Mouse (Mus musculus) retina, postnatal 7 days (tissue): Measurements from ENCODE around the gene Gm21188.
"Not testable (repeated sequence)": the region's sequence is repeated elsewhere in the genome, so short reads cannot be mapped to it uniquely, and the experiment has no call there.

Source experiments
- DNase-seq: peaks from one replicate; pipeline ENCODE4 v3.0.0-alpha.2; 2012; ENCODE audit warnings: low read depth, low spot score

Gene Gm21188

DNA sequence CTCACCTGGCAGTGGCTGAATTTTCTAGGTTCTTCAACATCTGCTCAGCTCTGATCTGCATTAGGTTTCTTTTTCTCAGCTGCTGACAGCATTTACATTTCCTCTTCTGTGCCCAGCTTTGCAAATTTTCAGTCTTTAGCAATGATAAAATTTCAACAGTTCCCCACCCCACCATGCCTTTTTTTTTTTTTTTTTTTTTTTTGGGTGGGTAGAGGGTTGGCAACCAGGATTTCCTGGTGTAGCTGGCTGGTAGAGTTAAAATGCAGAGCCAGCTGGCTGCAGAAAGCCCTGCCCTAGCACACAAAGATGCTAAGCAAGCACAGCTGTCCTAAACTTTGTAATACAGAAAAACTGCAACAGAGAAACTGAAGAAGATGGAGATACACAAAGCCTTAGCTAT, at the start of gene Gm21188:
Gene Gm21188, minus strand, starts transcription at position 110 of the 400 bp plus-strand sequence.
- not testable (repeated sequence) for DNase-seq

DNA sequence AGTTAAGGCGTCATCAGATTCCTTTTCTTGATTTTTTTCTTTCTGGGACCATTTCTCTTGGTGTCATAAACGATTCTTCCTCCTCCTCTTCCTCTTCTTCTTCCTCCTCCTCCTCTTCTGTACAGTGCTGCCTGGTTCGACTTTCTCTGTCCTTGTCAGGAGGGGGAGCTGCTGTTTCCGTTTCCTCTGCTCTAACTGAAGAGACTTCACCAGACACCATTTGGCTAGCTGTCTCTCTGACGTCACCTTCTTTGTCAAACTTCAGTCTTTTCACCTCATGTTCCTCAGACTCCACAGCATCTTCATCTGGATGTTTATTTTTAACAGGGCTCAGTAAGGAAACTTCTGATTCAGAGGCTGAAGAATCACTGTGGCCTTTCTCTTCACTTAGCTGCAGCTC, 47.3 kb upstream of the Gm21188 start:
- DNase-seq, result not testable (repeated sequence)

DNA sequence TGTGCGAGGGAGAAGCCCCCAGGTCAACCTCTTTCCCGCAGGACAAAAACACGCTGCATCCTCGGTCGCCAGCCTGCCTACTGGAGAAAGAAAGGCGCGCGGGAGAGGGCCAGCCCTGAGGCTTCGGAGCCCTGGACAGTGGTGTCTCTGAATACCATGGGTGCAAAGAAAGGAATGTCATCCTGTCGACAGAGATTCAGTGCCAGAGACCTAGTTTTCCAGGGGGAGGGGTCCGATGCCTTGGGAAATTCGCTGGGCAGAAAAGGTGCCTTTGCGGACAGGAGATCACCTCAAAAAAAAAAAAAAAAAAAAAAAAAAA, 44.9 kb upstream of the Gm21188 start:
- DNase-seq, result not testable (repeated sequence)

DNA sequence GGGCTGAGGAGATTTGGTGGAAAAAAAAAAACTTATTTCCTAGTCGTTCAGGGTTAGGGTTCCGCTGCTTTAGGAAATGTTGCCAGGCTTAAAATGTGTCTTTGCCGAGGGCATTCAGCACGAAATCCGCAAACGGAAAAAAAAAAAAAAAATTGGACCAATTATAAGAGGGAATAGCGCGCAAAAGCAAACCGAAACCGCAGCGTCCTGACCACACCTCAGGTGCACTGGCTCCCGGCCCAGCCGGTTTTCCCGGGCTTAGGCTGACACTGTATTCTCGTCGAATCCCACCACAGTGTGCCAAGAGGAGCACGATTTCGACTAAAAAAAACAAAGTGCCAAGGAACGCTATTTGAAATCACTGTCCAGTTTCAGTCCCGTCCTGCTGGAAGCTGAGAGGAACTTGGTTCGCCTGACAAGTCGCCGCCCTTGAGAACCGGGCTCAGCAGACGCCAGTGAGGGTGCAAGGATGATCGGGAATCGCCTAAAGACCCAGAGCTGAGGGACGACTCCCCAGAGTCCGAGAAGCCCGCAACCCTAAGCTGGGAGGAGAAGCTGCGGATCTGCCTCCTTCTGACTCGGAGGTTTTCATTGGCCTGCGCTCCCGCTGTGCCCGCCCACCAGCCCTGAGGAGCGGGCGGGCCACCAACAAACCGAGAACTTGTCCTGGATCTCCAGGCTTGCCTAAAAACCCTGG, 44.4 kb upstream of the Gm21188 start:
- not testable (repeated sequence) for DNase-seq

DNA sequence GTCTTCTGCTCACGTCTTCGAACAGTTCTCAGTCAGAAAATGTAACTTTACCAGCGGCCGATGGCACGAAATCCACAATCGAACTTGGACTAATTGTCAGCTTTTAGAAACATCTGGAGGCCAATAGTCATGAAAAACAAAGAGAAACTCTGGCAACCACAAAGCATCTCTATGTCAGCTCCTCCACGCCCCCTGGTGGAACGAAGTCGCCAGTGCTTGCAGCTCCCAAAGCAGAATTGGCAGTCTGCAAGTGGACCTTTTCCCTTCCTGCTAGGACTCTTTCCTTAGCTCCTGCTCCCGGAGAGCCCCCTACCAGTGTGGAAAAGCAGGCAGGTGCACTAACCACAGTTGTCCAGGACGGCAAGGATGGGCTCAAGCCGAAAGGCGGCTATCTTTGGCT, 41.0 kb upstream of the Gm21188 start:
- DNase-seq, result not testable (repeated sequence)

DNA sequence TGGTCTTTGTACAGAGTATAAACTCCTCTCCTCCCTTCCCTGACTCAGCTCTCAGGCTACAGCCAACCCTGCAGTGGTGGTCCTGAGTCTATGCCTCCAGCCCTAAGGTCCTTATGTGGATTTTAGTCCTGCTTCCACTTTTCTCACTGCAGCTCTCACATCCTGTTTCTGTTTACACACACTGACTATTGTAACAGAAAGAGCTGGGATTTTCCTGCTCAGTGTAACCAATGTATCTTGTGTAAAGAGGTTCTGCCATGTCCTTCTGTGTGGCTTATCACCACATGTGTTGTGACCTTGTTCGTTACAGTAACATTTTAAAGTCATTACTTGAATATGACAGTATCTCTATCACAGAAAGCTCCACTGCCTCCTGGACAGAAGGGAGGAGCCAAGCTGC, 27.6 kb upstream of the Gm21188 start:
- not testable (repeated sequence) for DNase-seq

DNA sequence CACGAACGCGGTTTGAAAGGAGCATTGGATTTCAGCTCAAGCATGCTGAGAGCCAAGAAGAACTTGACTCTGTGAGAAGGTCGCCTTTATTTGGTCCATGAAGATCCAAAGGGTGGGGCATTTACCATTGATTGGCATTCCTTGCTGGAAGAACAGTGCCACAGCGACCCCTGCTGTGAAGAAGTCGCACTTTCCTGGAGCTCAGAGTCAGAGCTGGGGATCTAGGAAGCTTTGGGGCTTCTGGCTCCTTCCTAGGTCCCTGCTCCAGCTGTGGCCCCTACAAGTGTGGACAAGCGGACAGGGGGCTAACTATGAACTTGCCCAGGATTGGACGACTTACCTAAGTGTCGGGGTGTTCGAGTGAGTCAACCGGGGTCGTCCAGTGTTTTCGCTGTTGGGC, 18.9 kb upstream of the Gm21188 start:
- not testable (repeated sequence) for DNase-seq

DNA sequence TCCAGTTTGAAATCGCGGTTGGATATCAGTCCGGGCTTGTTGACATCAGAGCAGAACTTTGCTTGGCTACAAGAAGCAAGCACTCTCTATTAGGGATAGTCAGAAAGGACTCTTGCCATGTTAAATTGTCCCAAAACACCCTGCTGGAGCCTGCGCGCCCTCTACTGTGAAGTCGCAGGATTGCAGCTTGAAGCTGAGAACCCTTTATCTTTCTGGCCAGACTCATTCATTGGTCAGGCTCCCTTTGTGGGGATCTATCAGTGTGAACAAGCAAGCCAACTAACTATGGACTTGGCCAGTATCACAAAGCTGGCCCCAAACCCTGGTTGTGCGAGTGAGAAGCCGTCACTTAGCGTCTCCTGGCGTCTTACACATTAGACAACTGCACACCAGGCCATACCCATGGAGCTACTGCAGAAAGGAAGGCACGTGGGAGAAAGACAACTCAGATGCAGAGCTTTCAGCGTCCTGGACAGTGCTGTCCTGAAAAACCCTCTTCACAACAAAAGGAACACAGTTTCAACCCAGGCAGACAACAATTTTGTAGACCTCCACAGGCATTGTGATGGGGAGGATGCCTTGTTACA, 18.1 kb upstream of the Gm21188 start:
- DNase-seq, result not testable (repeated sequence)

DNA sequence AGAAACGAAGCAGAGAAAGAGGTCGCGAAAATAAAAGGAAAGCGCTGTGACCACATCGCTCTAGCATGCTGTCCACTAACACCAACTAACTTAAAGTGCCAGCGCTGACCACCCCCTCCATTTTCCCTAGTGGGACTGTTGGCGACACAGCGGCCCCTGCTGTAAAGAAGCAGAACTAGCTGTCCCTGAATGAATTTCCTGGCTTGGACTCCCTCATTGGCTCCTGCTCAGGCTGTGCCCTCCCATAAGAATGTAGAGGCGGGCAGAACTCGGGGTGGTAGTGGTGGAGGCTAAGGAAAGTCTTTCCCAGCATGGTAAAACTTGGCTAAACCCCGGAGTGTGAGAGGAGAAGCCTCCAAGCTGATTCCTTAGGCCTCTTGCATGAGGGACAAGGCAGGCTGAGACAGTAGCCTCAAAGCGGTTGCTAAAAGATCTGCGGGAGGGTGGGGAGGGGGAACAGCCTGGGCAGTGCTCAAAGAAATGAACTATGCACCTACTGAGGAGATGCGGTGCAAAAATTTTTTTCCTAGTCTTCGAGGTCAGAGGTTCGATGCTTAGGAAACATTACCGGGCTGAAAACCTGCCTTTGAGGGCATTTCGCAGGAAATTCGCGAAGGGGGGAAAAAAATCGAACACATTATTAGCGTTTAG, 11.6 kb upstream of the Gm21188 start:
- not testable (repeated sequence) for DNase-seq

DNA sequence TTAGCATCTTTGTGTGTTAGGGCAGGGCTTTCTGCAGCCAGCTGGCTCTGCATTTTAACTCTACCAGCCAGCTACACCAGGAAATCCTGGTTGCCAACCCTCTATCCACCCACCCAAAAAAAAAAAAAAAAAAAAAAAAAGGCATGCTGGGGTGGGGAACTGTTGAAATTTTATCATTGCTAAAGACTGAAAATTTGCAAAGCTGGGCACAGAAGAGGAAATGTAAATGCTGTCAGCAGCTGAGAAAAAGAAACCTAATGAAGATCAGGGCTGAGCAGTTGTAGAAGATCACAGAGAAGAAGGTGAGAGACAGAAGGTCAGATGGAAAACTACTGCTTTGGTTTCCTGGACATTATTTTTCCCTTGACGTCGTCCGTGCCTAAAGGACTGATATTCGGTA, 10.9 kb upstream of the Gm21188 start:
- not testable (repeated sequence) for DNase-seq

DNA sequence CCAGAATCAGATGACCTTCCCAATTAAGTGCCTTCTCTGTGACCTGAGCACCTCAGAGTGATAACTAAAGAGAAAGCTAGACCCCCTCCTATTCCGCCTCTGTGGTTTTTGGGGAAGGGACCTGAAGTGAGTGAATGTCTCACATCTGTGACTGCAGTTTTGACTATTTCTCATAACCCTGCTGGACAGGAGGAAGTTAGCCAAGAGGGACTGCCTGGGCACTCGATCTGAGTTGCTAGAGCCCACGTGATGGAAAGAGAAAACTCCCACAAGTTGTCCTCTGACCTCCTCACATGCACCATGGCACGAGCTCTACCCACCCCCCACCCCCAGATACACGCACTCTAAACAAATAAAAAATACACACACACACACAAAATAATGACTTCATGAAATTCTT, 3.4 kb downstream of the Gm21188 start:
- DNase-seq, result not testable (repeated sequence)

DNA sequence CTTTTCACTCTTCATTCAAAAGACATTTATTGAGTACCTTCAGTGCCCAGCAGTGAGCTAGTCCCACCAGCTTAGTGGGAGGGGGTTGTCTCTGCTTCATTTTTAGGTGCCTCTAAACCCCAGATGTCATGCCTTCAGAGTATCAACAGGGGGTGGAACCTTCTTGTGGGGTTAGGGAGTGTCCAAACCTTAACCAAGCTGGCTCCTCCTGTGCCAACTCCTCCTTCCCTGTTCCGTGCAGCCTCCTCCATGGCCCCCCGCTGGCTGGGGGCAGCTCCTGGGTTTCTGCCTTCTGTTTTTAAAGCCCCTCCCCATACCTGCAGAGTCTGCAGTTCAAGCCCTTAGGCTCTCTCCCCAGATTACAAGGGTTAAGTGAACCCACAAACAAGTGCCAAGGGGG, 3.8 kb downstream of the Gm21188 start:
- DNase-seq, result not testable (repeated sequence)

DNA sequence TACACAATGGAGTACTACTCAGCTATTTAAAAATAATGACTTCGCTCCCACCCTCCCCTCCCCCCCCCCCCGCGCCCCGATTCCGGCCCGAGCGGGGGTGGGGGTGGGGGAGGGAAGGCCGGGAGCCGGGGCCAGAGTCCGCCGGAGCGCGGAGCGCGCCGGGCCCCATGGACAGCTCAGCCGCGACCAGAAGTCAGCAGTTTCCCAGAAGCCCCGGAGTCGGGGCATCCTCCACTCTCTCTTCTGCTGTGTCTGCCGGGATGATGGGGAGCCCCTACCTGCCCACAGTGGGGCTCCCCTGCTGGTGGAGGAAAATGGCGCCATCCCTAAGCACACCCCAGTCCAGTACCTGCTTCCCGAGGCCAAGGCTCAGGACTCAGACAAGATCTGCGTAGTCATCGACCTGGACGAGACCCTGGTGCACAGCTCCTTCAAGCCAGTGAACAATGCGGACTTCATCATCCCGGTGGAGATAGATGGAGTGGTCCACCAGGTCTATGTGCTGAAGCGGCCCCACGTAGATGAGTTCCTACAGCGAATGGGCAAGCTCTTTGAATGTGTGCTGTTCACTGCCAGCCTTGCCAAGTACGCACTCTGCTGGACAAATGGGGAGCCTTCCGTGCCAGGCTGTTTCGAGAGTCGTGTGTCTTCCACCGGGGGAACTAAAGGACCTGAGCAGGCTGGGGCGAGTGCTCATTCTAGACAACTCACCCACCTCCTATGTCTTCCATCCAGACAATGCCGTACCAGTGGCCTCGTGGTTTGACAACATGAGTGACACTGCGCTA, 5.4 kb downstream of the Gm21188 start:
- not testable (repeated sequence) for DNase-seq

DNA sequence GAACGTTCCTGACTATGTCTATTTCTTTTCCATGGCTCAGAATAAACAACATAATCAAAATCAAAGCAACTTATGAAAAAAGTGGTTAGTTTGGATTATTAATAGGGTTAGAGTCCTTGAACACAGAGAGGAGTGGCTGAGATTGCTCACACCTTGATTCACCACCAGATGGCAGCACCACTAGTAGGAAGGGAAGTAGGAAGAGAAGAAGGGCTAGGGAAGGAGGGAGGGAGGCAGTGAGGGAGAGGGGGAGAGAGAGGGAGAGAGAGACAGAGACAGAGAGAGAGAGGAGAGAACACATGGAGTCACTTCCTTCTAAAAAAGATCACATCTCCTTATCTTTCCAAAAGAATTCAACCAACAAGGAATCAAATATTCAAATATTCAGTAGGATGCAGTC, 10.8 kb downstream of the Gm21188 start:
- not testable (repeated sequence) for DNase-seq

DNA sequence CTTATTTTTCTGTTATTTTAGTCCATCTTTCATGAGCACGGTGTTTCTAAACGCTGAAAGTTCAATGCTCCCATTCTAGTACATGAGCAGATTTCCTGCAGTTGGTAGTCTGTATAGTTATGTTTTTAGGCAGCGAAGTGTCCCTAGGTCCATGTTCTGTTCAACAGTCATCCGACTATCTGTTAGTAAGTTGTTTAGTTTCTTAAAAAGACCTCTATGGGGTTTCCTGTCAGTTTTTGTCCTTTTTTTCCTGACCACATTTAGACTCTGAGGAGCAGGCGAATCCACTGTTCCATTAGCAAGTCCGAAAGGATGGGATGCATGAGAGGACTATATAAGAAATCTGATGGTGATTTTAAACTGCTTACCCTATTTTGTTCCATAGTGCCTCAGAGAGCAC, 14.1 kb downstream of the Gm21188 start:
- DNase-seq, result not testable (repeated sequence)

DNA sequence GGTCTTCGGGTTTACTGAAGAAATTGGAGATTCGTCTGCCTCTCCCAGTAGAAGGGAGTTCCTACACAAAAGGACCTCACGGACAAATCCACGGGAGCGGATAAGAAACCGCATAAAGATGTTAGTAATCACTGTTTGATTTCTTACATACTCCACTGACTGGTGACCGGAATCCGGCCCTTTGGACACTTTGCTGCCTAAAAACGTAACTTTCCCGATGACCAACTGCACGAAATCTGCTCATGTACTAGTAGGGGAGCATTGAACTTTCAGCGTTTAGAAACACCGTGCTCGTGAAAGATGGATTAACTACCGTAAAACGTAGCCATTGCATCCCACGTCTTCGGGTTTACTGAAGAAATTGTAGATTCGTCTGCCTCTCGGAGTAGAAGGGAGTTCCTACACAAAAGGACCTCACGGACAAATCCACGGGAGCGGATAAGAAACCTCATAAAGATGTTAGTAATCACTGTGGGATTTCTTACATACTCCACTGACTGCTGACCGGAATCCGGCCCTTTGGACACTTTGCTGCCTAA, 15.3 kb downstream of the Gm21188 start:
- DNase-seq, result not testable (repeated sequence)

DNA sequence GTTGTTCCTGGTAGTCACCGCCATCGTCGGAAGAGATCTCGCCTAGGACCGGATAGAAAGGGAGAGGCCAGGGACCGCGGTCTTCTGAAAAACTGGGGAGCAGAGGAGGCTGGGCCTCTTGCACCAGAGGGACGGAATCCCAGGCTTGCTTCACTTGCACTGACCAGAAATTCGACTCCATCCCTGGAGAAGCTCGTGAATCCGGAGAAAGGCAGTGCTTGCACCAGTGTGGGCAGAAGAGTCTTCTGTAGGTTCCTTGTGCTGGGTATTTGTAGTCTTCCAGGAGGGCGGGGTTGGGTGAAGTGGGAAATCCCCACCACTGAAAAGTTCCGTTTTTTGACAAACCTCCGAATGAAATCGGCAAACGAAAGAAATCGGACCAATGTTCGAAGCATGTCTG, 16.8 kb downstream of the Gm21188 start:
- not testable (repeated sequence) for DNase-seq

DNA sequence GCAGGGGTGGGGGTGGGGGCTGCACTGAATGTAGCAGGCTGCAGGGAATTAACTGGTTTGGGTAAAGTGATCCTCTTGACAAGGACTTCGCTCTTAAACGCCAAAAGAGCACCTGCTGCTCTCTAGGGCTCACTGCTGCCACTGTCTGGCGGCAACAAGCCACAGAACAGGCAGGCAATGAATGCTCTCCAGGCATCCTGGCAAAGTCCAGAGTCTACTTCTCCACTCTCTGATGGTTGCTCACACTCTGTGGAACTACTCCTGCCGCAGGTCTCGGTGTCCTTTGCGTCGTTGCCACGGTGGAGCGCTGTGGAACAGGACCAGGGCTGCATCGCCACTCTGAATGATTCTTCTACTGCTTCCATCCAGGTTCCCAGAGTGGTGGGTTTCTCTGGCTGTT, 17.4 kb downstream of the Gm21188 start:
- DNase-seq, result not testable (repeated sequence)

DNA sequence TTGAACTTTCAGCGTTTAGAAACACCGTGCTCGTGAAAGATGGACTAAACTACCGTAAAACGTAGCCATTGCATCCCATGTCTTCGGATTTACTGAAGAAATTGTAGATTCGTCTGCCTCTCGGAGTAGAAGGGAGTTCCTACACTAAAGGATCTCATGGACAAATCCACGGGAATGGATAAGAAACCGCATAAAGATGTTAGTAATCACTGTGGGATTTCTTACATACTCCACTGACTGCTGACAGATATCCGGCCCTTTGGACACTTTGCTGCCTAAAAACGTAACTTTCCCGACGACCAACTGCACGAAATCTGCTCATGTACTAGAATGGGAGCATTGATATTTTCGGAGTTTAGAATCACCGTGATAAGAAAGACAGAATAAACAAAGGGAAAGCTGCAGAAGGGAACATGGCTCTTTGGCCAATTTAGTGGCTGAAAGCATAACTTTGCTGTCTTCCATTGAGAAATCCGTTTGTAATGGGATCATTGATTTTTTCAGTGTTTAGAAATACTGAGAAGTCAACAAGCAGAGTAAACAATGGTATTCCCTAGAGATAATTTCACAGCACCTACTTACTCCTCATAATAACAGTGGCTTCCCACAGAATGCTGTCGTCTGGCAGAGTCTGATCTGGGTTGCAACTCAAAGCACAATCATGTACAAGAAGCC, 18.3 kb downstream of the Gm21188 start:
- not testable (repeated sequence) for DNase-seq

DNA sequence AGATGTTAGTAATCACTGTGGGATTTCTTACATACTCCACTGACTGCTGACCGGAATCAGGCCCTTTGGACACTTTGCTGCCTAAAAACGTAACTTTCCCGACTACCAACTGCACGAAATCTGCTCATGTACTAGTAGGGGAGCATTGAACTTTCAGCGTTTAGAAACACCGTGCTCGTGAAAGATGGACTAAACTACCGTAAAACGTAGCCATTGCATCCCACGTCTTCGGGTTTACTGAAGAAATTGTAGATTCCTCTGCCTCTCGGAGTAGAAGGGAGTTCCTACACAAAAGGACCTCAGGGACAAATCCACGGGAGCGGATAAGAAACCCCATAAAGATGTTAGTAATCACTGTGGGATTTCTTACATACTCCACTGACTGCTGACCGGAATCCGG, 20.3 kb downstream of the Gm21188 start:
- not testable (repeated sequence) for DNase-seq

DNA sequence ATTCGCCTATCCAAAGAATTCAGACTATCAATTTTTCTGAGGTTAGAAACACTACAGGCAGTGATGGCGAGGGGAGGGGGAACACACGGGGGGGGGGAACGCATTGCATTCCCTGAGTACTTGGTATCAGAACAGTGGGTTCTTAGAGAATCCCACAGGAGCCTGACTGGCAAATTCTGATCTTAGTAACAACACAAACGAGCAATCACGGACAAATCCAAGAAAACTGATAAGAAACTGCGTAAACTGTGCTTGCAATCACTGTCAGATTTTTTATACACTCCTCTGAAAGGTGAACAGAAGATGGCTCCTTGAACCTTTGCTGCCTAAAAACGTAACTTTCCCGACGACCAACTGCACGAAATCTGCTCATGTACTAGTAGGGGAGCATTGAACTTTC, 24.6 kb downstream of the Gm21188 start:
- DNase-seq, result not testable (repeated sequence)
